Mouse (Mus musculus) ES-E14 (cell line): ENCODE measurements around the gene Tspear. TPM values are rescaled to one million over a fixed set of nuclear protein-coding genes. Genes with fewer than 3 reads are reported as not detected.

Experiments
- DNase-seq: peaks from one replicate; pipeline ENCODE4 v3.0.0-alpha.2; 2013; ENCODE audit warnings: low read depth, low spot score
- H3K27ac ChIP-seq: 2 replicates; pipeline ENCODE4 v1.5.1; 2012; ENCODE audit warnings: low read depth, mild to moderate bottlenecking, low read length, moderate library complexity, mixed read lengths; ENCODE audit not compliant: poor library complexity, insufficient read depth, severe bottlenecking
- H3K36me3 ChIP-seq: 2 replicates; pipeline ENCODE4 v1.6.1; 2012; ENCODE audit warnings: mild to moderate bottlenecking, low read length, moderate library complexity, mixed read lengths; ENCODE audit not compliant: control insufficient read depth, poor library complexity, insufficient read depth, severe bottlenecking
- H3K4me1 ChIP-seq, 2 experiments: fragments of 150-350 bp in 1 of 2; sonication (generic) in 1 of 2; 2 replicates each; pipeline ENCODE4 v1.6.1; 2012; ENCODE audit warnings: low read length in 2 of 2, mild to moderate bottlenecking in 1 of 2, mixed read lengths in 1 of 2; ENCODE audit not compliant: control insufficient read depth in 2 of 2, insufficient read depth in 2 of 2, poor library complexity in 1 of 2
- H3K4me3 ChIP-seq, 2 experiments: fragments of 150-350 bp in 1 of 2; sonication (generic) in 1 of 2; 2 replicates each; pipeline ENCODE4 v1.5.1; 2012; ENCODE audit warnings: low read length in 2 of 2, low read depth in 1 of 2, mild to moderate bottlenecking in 1 of 2, mixed read lengths in 1 of 2; ENCODE audit not compliant: insufficient read depth in 1 of 2, poor library complexity in 1 of 2, severe bottlenecking in 1 of 2
- H3K9ac ChIP-seq: 2 replicates; pipeline ENCODE4 v1.6.1; 2012; ENCODE audit warnings: low read depth, mild to moderate bottlenecking, low read length, mixed read lengths; ENCODE audit not compliant: poor library complexity, insufficient read depth, severe bottlenecking
- H3K9me3 ChIP-seq: fragments of 150-350 bp; sonication (generic); 2 replicates; pipeline ENCODE4 v1.6.1; 2012; ENCODE audit warnings: low read depth, mild to moderate bottlenecking, low read length; ENCODE audit not compliant: control insufficient read depth, insufficient read depth
- CHD2 ChIP-seq: IDR thresholded peaks from 2 replicates; pipeline ENCODE4 v1.6.1; 2014; ENCODE audit warnings: mild to moderate bottlenecking, low read depth, low read length, inconsistent platforms
- HCFC1 ChIP-seq: IDR thresholded peaks from 2 replicates; pipeline ENCODE4 v1.6.1; 2012; ENCODE audit warnings: low read length, inconsistent platforms, borderline replicate concordance; ENCODE audit not compliant: insufficient read depth
- MAFK ChIP-seq: IDR thresholded peaks from 2 replicates; pipeline ENCODE4 v1.6.1; 2014; ENCODE audit warnings: mild to moderate bottlenecking, low read depth, low read length, inconsistent platforms; ENCODE audit not compliant: insufficient read depth
- ZC3H11A ChIP-seq: IDR thresholded peaks from 2 replicates; pipeline ENCODE4 v1.6.1; 2012; ENCODE audit warnings: low read depth, mild to moderate bottlenecking, inconsistent platforms, low read length, borderline replicate concordance
- ZNF384 ChIP-seq: IDR thresholded peaks from 2 replicates; pipeline ENCODE4 v1.6.1; 2012; ENCODE audit warnings: low read depth, low read length, inconsistent platforms
- in situ Hi-C, 2 experiments: fragments of 600-800 bp; cut with MboI; formaldehyde crosslinking; loops; one replicate each; pipeline ENCODE4 v1.15.1; 2025; ENCODE audit warnings: low sequenced_read_pairs in 2 of 2, inconsistent platforms in 1 of 2; ENCODE audit not compliant: unreplicated experiment in 2 of 2
- total RNA-seq: library from RNA; depleted of rRNA; stranded (reverse); fragments of 300-350 nt; gene quantifications from 2 replicates; pipeline ENCODE4 v1.2.3, GENCODE M21; 2012

The Tspear gene
- total RNA-seq, 1 experiment, result 0.49 TPM

DNA sequence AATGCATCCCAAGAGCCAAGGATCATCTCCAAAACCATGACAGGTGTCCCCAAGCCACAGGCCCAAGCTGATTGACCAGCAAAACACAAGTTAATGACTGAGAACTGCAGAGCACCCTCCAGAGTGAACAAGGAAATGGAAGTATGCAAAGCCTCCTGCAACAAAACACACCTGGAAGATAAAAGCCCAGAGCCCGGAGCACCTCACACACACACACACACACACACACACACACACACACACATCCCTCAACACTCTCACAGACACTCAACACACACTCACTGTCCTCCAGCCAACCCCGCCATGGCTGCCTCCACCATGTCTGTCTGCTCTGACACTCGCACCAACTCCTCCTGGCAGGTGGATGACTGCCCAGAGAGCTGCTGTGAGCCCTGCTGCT, 160.1 kb downstream of the Tspear start, which contains the start of gene Gm36176:
Gm36176 (plus strand) TSS at position 301 of the 400 bp plus-strand sequence.
- in situ Hi-C loops, result no loop called here
- Histone ChIP-seq H3K9ac (no peak within 1 kb of the TSS), H3K27ac (no peak within 1 kb of the TSS), H3K4me3 (no peak within 1 kb of the TSS), H3K36me3 (no peaks in the 10 kb centered on the region), H3K9me3 (no peaks in the 10 kb centered on the region), H3K4me1 (peaks cover 0 to 5% of the 10 kb centered on the region in 2 experiments; a peak in 1 of 4 replicates)
- TF ChIP-seq HCFC1, result no peak
- no peak for TF ChIP-seq ZC3H11A
- TF ChIP-seq ZNF384, result no peak
- no peak for TF ChIP-seq MAFK
- TF ChIP-seq CHD2, result no peak
- DNase-seq, result no peak

DNA sequence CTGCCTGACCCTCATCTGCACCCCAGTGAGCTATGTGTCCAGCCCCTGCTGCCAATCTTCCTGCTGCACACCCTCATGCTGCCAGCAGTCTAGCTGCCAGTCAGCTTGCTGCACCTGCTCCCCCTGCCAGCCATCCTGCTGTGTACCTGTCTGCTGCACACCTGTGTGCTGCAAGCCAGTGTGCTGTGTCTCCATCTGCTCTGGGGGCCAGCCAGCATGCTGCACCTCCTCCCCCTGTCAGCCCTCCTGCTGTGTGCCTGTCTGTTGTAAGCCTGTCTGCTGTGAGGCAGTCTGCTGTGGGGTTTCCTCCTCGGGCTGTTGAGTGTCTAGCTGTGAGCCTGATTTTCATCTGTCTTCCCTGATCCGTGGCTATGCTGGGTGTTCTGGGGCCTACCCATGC, 160.6 kb downstream of the Tspear start:
- H3K36me3 ChIP-seq, result no peaks in the 10 kb centered on the region
- no peak overlapping the region for H3K9ac ChIP-seq
- no peaks in the 10 kb centered on the region for H3K9me3 ChIP-seq
- H3K27ac ChIP-seq, result no peak overlapping the region
- no peak for TF ChIP-seq HCFC1
- H3K4me3 ChIP-seq, result no peak overlapping the region
- DNase-seq, result no peak
- peaks cover 0 to 6% of the 10 kb centered on the region in 2 experiments; a peak in 1 of 4 replicates for H3K4me1 ChIP-seq
- in situ Hi-C loops, result no loop called here

DNA sequence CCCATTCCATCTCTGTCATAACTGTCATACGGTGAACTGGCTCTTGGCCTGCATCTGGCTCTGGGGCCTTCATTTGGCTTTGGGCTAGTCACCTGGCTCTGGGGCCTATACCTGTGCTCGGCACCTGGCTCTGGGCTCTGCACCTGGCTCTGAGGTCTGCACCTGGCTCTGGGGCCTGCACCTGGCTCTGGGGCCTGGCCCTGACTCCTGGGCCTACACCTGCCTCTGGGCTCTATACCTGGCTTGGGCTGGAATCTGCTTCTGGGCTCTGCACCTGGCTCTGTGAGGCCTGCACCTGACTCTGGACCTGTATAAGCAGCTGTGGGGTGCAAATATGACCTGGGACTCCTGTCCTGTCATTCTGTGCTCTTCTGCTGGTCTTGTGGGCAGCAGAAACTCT, 161.2 kb downstream of the Tspear start:
- in situ Hi-C loops, result no loop called here
- Histone ChIP-seq H3K4me3 (no peak overlapping the region), H3K9me3 (no peaks in the 10 kb centered on the region), H3K4me1 (peaks cover 0 to 6% of the 10 kb centered on the region in 2 experiments; a peak in 1 of 4 replicates), H3K27ac (no peak overlapping the region), H3K36me3 (no peaks in the 10 kb centered on the region), H3K9ac (no peak overlapping the region)
- TF ChIP-seq ZNF384 (no peak), MAFK (no peak), CHD2 (no peak), ZC3H11A (no peak), HCFC1 (no peak)
- DNase-seq, result no peak

DNA sequence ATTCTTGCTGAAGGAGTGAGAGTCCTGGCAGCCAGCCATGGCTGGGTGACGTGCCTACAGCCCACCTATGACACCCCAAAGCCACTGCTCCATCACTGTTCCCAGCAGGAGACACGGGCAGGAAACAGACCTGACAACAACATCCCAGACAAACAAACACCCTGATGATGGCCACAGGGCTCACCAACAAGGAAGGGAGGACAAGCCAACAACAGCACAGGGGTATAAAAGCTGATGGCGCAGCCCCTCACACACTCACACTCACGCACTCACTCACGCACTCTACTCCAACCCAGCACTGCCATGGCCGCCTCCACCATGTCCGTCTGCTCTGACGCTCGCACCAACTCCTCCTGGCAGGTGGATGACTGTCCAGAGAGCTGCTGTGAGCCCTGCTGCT, 166.2 kb downstream of the Tspear start, which contains the start of gene Gm10318:
Gm10318 (plus strand) TSS at position 301 of the 400 bp plus-strand sequence.
- Histone ChIP-seq H3K9ac (no peak within 1 kb of the TSS), H3K9me3 (no peaks in the 10 kb centered on the region), H3K27ac (no peak within 1 kb of the TSS), H3K4me1 (peaks cover 0 to 3% of the 10 kb centered on the region in 2 experiments; a peak in 1 of 4 replicates), H3K36me3 (no peaks in the 10 kb centered on the region), H3K4me3 (no peak within 1 kb of the TSS)
- in situ Hi-C loops, result no loop called here
- DNase-seq, result no peak
- no peak for TF ChIP-seq ZC3H11A

DNA sequence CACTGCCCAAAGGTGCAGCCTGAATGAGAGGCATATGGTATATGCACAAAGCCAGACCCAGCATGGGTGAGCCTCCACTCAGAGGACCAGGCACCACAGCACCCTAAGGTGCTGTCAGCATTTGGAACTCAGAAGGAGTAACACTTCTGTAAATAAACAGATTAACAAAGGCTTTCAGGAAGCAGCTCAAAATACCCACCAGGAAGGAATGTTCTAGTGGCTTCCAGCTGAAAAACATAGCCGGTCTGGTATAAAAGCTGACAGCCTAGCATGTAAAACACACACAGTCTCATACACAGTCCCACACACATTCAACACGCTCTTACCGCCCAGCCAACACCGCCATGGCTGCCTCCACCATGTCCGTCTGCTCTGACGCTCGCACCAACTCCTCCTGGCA, 175.3 kb downstream of the Tspear start, which contains the start of gene Gm3285:
Gm3285 (plus strand) TSS at position 301 of the 400 bp plus-strand sequence.
- Histone ChIP-seq H3K9me3 (no peaks in the 10 kb centered on the region), H3K9ac (no peak within 1 kb of the TSS), H3K4me1 (no peaks in the 10 kb centered on the region), H3K4me3 (no peak within 1 kb of the TSS), H3K36me3 (no peaks in the 10 kb centered on the region), H3K27ac (no peak within 1 kb of the TSS)
- TF ChIP-seq ZC3H11A, result no peak
- TF ChIP-seq MAFK, result no peak
- no peak for TF ChIP-seq HCFC1
- TF ChIP-seq CHD2, result no peak
- in situ Hi-C loops, result no loop called here
- DNase-seq, result no peak
